Mouse (Mus musculus) right cerebral cortex, postnatal 10 days (tissue): ENCODE measurements around the gene Acad11.
A peak's percentile ranks its signal among the peaks of the same experiment; 100 is the strongest.

Source experiments
- DNase-seq, 2 experiments: peaks; one replicate each; pipeline ENCODE4 v3.0.0; 2021; ENCODE audit warnings: low spot score in 2 of 2

The Acad11 gene

DNA sequence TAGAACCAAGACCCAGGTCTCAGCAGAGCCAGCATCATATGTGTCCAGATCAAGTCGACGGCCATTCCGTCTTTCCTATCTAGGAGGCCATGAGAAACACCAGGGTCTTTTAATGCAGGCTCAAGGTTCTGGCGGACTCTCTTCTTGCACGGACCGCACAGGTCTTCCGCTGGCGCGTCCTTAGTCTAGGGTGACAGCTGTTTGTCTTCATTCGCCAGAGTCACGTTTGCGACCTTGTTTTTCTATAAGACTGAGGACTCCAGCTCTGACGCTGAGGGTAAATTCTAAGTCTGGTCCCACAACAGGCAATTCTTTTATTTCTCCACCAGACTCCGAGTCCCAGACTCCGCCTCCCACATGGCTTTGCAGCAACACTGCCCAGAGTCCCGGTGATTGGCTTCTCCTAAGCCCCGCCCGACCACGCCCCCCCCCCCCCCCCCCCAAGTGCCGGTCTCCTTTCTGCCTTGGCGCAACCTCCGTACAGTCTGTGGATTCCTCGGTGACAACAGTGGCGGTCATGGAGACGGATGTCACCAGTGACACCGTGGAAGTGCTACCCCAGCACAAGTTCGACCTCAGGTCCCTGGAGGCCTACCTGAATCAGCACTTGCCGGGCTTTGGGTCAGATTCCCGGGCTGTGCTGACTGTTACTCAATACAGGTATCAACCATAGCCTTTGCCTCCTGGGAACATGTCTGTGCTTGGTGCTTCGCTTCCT, at the start of gene Acad11:
Gene Acad11 (plus strand): TSS at position 134 of the 718 bp plus-strand sequence.
- peak; percentile 88 to 92 for DNase-seq

DNA sequence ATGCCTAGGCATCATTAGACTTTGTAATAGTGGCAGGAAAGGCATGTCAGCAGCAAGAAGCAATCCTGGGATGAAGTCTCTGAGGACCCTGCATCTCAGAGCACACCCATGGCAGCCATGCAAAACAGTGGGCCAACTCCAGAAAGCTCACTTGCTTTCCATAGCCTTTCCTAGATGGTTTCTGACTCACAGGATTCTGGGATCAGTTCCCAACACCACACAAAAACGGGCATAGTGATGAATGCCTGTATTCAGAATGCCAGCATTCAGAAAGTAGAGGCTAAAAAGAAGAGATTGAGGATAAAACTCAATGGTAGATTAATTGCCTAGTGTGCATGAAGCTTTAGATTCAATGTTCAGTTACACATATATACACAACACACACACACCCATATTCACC, 48.7 kb upstream of the Acad11 start:
- peak in 1 of 2 experiments; percentile 44 for DNase-seq

- DNase-seq, result no peak
These were observed 42.2 kb upstream of the Acad11 start for GRCm38 (mm10) chr9:104021026-104021425.

GRCm38 (mm10) chr9:104027186-104027585, 36.0 kb upstream of the Acad11 start:
- DNase-seq, result no peak

DNA sequence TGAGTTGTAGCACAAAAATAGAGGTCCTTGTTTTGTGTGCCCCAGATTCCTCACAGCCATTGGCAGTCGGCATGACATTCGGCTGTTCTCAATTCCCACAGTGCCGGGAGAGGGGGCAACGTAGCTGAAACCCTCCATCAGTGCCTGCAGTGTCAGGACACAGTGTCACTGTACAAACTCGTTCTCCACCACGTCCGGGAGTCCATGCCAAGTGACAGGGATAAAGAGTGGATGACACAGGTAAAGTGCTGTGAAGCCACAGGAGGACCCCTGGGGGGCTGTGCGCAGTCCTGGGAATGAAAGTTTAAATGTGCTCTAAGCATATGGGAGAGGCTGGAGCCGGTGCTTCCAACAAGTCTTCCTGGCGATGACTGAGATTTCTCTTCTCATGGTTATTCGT, 33.3 kb upstream of the Acad11 start:
- peak in 1 of 2 experiments; percentile 31 for DNase-seq

DNA sequence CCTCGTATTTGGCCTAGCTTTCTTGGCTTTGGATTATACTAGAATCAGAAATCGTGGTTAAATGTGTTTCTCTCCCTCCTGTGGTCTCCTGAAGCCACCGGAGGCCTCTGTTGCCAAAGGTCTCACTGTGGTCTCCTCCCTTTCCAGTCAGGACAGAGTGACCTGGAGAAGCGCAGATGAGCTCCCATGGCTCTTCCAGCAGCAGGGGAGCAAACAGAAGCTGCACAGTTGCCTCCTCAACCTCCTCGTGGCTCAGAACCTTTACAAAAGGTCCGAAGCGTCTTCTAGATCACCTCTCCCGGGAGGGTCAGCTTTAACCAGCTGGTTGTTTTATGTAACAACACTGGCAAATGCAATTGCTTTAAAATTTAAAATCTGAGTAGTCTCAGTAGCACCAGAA, 28.9 kb upstream of the Acad11 start:
- DNase-seq, result no peak

GRCm38 (mm10) chr9:104034718-104035117, 28.5 kb upstream of the Acad11 start:
- no peak for DNase-seq

DNA sequence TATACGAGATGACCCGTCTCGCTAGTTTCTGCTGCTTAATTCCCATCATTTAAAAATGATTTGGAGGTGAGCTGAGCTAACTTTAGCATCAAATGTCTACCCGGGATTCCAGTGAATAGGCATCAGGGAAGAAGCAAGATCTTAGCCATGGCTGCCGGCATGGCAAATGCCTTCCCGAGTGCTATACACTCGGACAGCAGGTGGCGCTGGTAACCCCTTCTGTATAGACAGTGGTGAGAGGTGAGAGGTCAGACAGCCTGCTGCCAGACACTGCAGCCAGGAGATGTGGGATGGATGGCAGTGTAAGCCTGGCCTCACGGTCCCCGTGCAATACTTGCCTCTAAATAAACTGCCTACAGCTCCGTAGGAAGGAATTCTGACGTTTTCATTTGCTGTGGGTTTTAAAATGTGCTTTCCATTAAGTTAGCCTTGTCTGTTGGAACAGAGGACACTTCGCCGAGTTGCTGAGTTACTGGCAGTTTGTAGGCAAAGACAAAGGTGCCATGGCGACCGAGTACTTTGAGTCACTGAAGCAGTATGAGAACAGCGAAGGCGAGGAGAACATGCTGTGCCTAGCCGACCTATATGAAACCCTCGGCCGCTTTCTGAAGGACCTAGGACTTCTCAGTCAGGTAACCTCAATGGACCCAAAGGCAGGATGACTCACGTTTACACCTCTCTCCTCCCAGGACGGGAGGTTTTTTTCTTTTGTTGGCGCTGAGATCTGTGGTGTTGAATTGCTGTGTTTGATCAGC, 27.7 kb upstream of the Acad11 start:
- DNase-seq, result peak; percentile 70 to 78

- DNase-seq, result no peak
These were observed 24.9 kb upstream of the Acad11 start for GRCm38 (mm10) chr9:104038266-104038665.

DNA sequence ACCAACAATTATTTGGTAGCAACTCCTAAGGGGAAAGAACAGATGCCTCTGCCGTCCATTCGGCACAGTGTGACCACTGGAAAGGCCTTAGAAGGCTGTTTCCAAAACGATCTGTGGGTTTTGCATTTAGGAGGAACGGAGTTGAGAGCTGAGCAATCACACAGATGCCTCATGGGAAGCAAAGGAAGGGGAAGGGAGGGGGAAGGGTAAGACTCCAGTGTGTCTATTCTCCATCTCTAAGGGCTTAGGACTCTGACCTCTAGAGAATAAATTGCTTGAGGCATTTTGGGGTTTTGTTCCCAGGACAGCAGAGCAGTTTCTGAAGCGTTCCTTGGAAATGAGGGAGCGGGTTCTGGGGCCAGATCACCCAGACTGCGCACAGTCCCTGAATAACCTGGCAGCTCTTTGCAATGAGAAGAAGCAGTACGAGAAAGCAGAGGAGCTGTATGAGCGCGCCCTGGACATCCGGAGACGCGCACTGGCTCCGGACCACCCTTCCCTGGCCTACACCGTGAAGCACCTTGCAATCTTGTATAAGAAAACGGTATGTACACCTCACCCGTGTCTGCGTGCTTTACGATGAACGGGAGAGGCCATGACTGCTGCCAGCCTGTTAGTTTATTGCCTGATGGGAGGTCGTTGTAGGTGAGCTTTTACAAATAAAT, 24.0 kb upstream of the Acad11 start:
- DNase-seq, result no peak

DNA sequence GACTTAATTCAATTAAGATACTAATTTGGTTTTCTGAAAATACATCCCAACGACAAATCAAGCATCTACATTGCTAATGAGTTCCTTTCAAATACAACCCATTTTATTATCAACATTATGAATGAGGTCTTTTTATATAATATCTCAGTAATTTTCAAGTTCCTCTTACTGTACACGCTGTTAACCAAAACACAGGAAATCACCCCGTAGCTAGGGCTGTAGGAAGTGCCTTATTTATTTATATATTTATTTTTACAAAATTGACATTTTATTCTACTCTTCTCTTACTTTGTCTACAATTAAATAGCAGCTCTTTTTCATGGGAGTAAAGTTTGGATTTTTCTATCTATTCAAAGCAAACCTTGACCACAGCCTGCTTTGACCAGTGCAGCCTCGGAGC, 23.4 kb upstream of the Acad11 start:
- no peak for DNase-seq

- no peak for DNase-seq
These were observed 22.8 kb upstream of the Acad11 start, which contains the start of gene Gm28305 for GRCm38 (mm10) chr9:104040362-104040761. Gene Gm28305, plus strand, starts transcription at chr9:104040662.

DNA sequence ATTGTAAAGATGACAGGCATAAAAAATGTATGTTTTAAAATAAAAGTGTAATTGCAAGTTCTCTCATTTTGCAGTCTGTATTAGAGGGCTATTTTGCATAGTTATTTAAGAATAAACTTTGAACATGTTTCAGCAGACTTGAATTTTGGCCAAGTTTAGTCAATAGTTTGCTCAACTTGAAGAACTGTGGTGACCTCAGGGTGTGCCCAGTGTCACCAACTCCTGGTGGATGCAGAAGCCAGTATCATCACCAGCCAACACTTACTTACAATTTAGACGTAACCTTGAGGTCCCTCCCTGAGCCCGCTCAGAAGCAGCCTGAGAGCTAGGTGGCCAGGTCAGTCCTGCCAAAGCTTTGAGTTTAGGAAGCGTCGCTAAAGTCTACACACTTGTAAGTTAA, 19.5 kb upstream of the Acad11 start:
- DNase-seq, result no peak

GRCm38 (mm10) chr9:104051028-104051427, 12.1 kb upstream of the Acad11 start:
- no peak for DNase-seq

DNA sequence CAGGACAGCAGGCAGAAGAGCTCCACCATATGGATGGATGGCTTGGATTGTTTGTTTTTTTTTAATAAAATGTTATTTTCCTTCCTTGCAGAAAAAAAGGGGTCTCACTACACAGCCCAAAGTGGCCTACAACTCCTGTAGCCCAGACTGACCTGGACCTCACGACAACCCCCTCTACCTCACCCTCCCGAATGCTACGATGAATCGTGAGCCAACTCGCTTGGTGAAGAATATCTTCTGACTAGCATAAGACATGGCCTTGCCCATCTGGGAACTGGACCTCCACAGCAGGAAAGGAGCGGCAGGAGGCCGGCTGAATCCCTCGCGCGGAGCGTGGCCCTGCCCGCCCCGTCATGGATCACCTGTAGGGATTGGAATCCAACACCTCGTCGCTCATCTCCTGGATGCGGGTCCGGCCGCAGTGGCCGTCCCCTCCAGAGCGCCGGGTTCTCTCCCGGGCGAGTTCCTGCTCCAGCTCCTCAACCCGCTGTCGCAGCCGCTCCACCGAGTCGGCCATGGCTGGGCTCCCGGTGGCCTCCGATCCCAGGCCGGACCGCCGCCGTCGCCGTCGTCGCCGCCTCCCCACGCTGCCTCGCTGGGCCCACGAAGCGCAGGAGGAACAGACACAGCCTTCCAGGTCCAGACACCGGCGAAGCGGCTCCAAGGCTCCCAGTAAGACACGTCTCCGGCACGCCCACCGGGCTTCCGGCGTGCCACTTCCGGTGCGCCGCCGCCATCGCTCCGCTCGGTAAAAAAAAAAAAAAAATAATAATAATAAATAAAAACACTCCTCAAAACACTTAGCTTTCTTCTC, 540 bp upstream of the Acad11 start, which contains the start of gene Uba5:
Gene Uba5 (minus strand): TSS at position 705 of the 814 bp plus-strand sequence.
- DNase-seq, result peak; percentile 79 to 85

- DNase-seq, result no peak
These were observed 1.4 kb downstream of the Acad11 start for GRCm38 (mm10) chr9:104064571-104064970.

- no peak for DNase-seq
These were observed 7.1 kb downstream of the Acad11 start for GRCm38 (mm10) chr9:104070241-104070640.

GRCm38 (mm10) chr9:104070863-104071604, 7.9 kb downstream of the Acad11 start:
- no peak for DNase-seq

- DNase-seq, result no peak
These were observed 12.6 kb downstream of the Acad11 start for GRCm38 (mm10) chr9:104075808-104076207.

DNA sequence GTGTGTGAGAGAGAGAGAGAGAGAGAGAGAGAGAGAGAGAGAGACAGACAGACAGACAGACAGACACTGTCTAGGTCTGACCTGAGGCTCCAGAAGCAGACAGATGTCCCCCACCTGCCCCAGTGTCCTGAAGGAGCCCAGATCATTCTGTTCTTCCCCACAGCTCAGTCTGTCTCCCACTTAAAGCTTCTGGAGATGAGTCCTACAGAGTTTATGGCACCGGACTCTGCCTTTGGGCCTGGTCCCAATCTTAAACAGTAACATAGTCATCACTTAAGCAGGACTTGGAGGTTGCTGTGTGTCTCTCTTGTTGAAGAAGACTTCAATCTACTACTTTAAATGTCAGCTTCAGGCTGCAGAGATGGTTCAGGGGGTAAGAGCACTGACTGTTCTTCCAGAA, 15.6 kb downstream of the Acad11 start:
- no peak for DNase-seq

- peak in 1 of 2 experiments; percentile 44 for DNase-seq
These were observed 16.2 kb downstream of the Acad11 start for GRCm38 (mm10) chr9:104079379-104079778.
